Mouse (Mus musculus): ENCODE results near the gene Txndc15. TPM values are rescaled to one million over a fixed set of nuclear protein-coding genes. Genes with fewer than 3 reads are reported as not detected.

The Txndc15 gene
- polyA plus RNA-seq, 1 experiment from 2014 or later = 28.9 TPM

Other genes with a start within 250 kb of the Txndc15 start
- 7.5 and 7.6 TPM in 2 replicates for gene Dbn1, start 226.5 kb upstream of the Txndc15 start, polyA plus RNA-seq (2015; fragmentation: Nextera tagmentation; extraction: Ambion mirVana)
- 25.2 and 29.5 TPM in 2 replicates for gene Pdlim7, start 201.0 kb upstream of the Txndc15 start, polyA plus RNA-seq (2015; fragmentation: Nextera tagmentation; extraction: Ambion mirVana)
- gene Dok3, start 185.4 kb upstream of the Txndc15 start, polyA plus RNA-seq (2015; fragmentation: Nextera tagmentation; extraction: Ambion mirVana) = 9.6 and 11.0 TPM in 2 replicates
- gene Ddx41, start 178.0 kb upstream of the Txndc15 start, polyA plus RNA-seq (2015; fragmentation: Nextera tagmentation; extraction: Ambion mirVana) = 23.6 and 24.3 TPM in 2 replicates
- 7.5 and 11.0 TPM in 2 replicates for gene Fam193b, start 143.5 kb upstream of the Txndc15 start, polyA plus RNA-seq (2015; fragmentation: Nextera tagmentation; extraction: Ambion mirVana)
- 55.2 and 63.2 TPM in 2 replicates for gene Tmed9, start 140.9 kb upstream of the Txndc15 start, polyA plus RNA-seq (2015; fragmentation: Nextera tagmentation; extraction: Ambion mirVana)
- gene B4galt7, start 114.8 kb upstream of the Txndc15 start, polyA plus RNA-seq (2015; fragmentation: Nextera tagmentation; extraction: Ambion mirVana) = 5.9 and 6.9 TPM in 2 replicates
- 13.3 and 14.7 TPM in 2 replicates for gene Caml, start 91.6 kb upstream of the Txndc15 start, polyA plus RNA-seq (2015; fragmentation: Nextera tagmentation; extraction: Ambion mirVana)
- gene Ddx46, start 79.6 kb upstream of the Txndc15 start, polyA plus RNA-seq (2015; fragmentation: Nextera tagmentation; extraction: Ambion mirVana) = 13.2 and 14.0 TPM in 2 replicates
- gene B230219D22Rik, start 21.5 kb upstream of the Txndc15 start, polyA plus RNA-seq (2015; fragmentation: Nextera tagmentation; extraction: Ambion mirVana) = 10.7 and 11.3 TPM in 2 replicates
- 32.0 and 32.4 TPM in 2 replicates for gene Pcbd2, start 12.7 kb downstream of the Txndc15 start, polyA plus RNA-seq (2015; fragmentation: Nextera tagmentation; extraction: Ambion mirVana)
- gene Catsper3, start 69.9 kb downstream of the Txndc15 start, polyA plus RNA-seq (2015; fragmentation: Nextera tagmentation; extraction: Ambion mirVana) = not detected in 2 replicates
- gene Pitx1, start 121.5 kb downstream of the Txndc15 start, polyA plus RNA-seq (2015; fragmentation: Nextera tagmentation; extraction: Ambion mirVana) = 0.03 and 0.09 TPM in 2 replicates